Mouse (Mus musculus) retina, embryonic 14.5 days (tissue): Measurements from ENCODE around the gene Eif4g1.
"Not testable (repeated sequence)": the region's sequence is repeated elsewhere in the genome, so short reads cannot be mapped to it uniquely, and the experiment has no call there.

ENCODE experiments used
- DNase-seq: peaks from one replicate; pipeline ENCODE4 v3.0.0-alpha.2; 2015; ENCODE audit warnings: low spot score

The Eif4g1 gene

DNA sequence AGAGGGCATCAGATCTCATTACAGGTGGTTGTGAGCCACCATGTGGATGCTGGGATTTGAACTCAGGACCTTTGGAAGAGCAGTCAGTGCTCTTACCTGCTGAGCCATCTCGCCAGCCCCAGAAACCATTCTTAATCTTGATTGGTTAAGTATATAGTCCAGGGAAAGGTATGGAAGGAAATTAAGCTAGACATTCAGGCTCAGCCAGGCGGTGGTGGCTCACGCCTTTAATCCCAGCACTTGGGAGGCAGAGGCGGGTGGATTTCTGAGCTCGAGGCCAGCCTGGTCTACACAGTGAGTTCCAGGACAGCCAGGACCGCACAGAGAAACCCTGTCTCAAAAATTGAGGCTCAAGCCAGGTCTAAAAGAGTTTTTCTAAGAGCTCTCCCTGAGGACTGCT, at the start of gene Eif4g1:
Eif4g1 (plus strand) TSS at position 301 of the 400 bp plus-strand sequence.
- not testable (repeated sequence) for DNase-seq

DNA sequence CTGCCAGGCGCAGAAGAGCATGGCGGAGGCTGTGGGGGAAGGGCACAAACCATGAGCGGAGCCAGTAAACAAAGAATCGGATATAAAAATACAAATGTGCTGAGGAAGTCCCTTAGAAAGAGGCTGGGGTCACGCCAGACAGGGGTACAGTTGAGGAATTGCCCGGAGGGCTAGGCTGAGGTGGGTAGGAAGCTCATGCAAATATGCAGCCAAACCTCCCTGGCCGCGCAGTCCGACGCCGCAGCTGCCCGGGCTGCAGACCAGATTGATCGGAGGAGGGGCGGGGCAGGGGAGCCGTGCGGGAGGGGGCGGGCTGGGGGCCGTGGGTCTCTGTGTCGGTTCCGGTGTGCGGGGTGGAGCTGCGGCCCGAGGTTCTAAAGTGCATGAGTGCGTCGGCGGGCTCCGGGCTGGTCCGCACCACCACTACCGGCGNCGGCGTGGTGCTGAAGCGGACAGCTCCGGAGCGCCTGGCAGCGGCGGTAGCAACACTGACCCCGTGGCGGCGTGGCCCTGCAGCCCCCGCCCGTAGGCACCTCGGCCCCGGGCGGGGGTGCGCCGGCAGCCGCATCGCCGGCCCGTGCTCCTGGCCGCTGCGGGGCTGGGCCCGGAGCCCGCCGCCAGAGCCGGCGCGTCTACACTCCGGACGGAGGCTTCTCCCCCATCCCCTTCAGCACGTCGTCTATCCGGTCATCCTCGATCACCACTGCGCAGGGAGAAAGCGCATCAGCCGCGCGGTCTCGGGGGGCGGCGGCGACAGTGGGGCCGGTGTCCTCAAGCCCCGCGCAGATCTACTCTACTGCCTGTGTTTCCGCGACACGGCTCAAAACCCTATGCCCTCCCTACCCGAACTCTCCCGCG, 48.3 kb upstream of the Eif4g1 start:
- peak; percentile 62 for DNase-seq

DNA sequence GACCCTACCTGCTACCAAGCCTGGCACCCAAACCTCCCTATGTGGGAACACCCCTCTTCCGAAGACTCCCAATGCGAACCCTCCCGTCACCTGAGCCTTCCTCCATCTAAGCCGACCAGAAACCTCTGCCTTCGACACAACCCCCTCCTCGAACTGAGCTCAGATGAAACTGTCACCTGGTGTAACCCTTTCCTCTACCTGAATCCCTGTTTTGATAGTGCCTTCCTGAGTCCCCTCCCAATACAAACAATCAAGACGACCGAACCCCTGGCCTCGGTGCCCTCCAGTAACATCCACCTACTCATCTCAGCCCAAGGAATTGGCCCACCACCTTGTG, 47.7 kb upstream of the Eif4g1 start:
- DNase-seq, result peak; percentile 11

DNA sequence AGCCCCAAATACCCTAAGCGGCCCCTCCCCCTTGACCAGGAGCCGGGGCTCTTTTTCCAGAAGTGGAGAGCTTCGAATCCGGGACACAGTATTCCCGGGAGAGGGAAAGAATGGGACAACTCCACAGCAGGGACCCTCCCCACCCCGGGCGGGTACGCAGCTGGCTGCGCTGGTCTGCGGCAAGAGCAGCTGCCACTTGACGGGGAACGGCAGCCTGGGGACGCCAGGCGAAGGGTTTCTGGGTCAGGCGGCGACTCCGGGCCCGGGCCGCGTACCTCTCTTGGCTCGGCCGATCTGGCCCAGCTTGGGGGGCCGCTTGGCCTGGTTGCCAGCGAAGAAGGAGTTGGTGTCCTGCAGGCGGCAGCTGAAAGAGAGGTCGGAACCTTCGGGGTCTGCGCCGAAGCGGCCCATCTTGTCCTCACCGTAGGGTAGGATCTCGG, 47.3 kb upstream of the Eif4g1 start:
- DNase-seq, result no peak

DNA sequence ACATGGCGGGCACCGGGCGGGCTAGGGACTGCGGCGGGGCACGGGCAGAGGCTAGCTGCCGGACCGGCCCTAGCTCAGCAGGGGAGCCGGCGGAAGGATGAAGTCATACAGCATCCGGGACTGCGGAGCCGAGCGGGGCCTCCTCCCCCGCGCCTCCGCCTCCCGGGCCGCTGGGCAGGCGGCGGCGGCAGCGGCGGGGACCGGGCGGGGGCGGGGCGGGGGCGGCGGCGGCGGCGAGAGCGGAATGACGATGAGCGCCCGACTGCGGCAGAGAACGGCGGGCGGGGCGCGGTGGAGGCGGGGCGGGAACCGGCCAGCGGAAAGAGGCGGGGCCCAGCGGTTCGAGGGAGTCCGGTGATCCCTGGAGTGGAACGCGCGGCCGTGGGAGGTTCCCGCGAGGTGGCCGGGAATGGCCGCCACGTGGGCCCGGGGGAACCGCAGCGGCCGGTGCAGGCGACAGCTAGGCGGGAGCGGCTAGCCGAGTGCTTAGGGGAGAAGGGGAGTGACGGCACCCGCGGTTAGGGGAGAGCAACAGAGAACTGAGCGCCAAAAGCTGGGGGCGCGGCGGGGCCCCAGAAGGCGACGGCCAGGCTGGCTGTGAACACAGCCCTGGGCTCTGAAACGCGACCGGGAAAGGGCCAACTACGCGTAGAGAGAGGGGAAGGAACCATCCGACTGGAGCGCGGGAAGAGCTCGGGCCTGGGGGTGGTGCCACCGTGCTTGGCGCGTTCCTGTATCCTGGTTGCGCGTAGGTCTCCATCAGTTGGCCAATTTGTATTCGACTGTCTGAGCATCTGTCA, 46.7 kb upstream of the Eif4g1 start, which contains the start of gene Camk2n2:
Camk2n2 (minus strand) TSS at position 97 of the 800 bp plus-strand sequence.
- peak; percentile 70 for DNase-seq

DNA sequence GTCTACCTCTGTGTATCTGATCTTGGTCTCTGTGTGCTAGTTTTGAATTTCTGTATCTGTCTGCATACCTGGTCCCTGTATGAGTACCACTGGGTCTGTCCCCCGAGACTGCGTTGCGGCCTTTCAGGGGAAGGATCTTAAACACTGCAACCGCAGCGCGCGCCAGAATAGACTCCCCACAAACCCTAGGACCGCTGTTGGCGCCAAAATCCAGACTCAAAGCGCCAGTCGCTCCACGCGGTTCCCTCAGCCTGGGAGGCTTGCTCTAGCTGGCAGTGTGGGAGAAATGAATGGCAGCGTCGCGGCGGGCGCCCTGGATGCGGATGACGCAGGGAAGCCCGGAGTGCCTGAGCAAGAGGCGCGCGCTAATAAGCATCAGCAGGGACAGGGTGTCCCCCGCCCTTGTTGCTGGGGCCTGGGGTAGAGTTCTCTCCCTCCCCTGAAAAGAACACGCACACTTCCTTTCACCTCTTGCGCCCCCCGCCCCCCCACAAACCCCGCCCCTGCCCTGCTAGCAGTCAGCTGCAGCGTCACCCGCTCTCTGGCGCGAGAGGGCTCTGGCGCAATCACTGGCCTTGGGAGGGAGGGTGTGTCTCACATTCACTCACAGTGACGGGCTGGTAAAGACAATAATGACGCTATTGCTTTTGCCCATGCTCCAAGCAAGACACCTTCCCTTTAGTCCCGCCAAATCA, 46.0 kb upstream of the Eif4g1 start:
- DNase-seq, result peak; percentile 71

DNA sequence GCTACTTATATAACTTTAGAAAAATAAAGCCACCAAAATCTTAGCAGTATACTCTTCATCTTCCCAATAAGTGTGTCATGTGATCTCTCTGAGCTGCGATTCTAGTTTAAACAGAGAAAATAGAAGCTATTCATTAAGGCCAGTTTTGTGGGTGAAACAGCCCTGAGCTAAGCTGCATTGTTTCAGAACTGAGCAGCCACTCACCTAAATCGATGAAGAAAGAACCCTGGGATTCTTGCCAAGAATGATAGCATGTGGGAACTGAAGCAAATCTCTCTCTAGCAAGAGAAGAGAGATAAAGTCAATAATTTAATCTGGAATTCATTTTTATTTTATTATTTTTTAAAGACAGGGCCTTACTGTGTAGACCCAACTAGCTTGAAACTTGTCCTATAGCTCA, 44.9 kb upstream of the Eif4g1 start:
- DNase-seq, result no peak

DNA sequence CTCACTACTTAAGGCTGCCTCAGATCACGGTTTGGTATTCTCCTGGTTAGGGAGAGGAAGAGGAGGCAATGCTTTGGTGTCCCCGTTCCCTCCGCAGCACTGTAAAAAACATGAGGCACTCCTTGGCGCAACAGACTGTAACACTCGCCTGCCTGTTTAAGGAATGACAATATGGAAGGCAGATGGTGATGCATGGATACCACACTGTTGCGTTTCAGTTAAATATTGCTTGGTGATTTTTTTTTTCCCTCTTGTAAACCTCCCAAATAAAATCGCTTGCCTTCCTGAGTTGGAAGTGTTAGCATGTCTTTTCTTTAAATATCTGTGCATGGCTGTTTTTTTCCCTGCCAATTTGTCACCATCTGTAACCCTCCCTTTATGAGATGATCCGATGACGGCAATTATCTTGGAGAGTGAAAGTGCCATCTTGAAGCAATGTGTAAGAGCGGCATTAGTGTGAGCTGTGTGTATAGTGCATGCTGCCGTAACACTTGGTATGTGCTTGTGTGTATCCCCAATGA, 39.2 kb upstream of the Eif4g1 start:
- peak; percentile 21 for DNase-seq

DNA sequence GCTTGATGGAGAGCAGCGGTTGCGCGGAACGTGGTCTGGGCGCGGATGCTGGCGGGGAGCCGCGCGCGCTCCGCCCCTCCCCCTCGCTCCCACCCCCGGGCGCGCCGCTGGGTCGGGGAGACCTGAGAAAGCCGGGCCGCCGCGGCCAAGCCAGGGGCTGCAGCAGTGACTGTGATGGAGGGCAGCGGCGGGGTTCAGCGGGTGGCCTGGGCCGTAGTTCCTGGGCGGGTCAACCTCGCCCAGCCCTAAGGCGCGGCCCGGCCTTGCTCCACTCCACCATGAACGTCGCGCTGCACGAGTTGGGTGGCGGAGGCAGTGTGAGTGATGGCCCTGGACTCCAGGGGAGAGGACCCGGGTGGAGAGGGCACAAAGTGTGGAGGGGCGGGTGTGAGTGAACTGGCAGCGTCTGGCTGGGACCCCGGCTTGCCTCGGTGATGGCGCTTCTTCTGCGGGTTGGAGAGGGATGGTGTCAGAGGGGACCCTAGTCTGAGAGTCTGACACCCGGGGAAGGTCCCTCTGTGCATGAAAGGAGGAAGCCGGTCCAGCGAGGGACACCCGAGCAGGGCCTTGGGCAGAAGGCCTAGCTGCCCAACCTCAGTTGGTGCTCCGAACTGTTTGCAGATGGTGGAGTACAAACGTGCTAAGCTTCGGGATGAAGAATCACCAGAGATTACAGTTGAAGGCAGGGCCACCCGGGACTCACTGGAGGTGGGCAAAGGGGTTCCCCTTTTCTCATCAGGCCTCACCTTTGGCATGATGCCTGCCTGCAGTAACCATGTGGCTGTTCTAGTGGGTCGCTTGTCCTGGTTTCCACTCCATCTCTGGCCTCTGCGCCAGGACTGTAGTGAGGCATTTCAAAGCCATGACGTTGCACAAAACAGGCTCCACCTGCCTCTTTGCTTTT, 38.1 kb upstream of the Eif4g1 start, which contains the start of gene Ece2:
Ece2 (plus strand) TSS at position 98 of the 904 bp plus-strand sequence.
- peak; percentile 45 for DNase-seq

DNA sequence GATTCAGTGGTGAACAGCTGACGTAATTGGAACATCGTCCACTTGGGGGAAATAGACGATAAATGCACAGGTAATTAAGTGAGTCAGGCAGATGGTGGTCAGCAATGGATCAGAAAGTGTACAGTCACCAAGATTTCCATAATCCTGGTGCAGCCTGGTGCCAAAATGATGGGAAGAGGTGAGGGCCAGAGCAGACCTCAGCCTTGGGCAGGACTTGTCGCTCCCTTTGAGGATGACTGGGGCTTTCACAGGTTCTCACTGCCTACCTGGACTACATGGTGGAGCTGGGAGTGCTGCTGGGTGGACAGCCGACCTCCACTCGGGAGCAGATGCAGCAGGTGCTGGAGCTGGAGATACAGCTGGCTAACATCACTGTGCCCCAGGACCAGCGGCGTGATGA, 30.7 kb upstream of the Eif4g1 start:
- DNase-seq, result no peak

DNA sequence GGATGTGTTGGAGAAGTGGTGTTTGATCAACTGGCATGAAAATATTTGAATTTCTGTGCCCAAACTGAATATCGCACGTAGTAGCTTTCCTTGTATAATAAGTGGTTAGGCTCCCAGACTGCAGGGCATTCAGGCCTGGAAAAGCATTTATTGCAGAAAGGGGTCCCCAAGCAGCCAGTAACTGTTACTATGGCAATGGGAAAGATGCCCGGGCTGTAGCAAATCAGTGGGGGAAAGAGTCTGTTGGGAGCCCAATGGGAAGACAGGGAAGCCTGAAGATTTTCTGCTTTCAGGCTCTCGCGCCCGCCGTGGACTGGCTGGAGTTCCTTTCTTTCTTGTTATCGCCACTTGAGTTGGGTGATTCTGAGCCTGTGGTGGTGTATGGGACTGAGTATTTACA, 29.7 kb upstream of the Eif4g1 start:
- no peak for DNase-seq

DNA sequence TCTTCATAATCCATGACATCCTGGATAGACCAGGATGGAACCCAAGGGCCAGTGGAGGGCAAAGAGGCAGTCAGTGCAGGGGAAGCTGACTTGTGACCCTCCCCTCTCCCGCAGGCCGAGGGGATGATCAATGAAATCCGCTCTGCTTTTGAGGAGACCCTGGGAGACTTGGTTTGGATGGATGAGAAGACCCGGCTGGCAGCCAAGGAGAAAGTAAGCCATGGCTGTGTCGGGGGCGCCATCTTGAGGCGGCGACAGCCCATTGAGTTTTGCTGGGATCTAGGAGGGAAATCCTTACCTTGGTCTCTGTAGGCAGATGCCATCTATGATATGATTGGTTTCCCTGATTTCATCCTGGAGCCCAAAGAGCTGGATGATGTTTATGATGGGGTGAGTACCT, 26.0 kb upstream of the Eif4g1 start:
- peak; percentile 81 for DNase-seq

DNA sequence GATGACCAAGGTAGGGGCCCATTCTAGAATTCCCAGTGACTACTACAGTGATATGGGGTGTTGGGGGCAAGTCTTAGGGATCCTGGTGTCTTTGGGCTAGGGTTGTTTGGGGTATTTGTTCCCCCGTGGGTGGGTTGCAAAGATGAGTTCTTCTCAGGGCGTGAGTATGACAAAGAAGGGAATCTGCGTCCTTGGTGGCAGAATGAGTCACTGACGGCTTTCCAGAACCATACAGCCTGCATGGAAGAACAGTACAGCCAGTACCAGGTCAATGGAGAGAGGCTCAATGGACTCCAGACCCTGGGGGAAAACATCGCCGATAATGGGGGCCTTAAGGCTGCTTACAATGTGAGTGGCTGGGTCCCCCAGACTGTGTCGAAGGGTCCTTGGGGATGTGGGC, 24.2 kb upstream of the Eif4g1 start:
- no peak for DNase-seq

DNA sequence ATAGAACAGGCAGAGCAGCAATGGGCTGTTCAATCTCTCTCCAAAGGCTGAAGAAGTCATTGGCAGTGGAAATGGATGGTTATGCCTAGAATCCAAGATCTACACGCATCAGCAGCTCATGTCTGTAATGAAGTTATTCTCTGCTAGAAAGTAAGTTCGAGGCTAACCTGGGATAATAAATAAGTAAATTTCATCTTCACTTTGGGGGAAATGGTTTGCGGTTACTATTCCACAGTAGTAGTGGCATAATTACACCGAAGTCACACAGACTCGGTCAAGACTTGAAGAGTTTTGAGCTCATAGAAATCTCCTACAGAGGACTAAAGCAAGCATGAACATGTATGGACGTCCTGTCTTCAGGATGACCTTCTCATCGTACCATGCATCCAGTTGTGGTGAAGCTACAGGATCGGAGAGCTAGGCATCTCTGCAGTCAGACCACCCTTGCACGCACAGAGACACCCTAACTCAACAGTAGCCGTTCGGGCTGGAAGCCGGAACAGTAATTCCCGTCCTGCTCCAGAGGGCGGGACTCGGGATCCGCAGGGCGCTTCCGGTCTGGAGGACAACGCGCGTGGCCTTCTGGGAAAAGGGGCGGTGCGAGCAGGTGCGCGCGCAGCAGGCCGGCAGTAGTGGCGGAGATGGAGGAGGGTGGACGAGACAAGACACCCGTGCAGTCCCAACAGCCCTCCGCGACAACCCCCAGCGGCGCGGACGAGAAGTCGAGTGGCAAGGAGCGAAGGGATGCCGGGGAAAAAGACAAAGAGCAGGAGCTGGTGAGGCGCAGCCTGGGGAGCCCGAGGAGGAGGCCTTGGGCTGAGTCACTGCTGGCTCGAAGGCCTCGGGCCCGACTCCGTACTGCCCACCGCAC, 16.8 kb upstream of the Eif4g1 start, which contains the start of gene Psmd2:
Psmd2 (plus strand) TSS at position 577 of the 871 bp plus-strand sequence.
- DNase-seq, result peak; percentile 98

DNA sequence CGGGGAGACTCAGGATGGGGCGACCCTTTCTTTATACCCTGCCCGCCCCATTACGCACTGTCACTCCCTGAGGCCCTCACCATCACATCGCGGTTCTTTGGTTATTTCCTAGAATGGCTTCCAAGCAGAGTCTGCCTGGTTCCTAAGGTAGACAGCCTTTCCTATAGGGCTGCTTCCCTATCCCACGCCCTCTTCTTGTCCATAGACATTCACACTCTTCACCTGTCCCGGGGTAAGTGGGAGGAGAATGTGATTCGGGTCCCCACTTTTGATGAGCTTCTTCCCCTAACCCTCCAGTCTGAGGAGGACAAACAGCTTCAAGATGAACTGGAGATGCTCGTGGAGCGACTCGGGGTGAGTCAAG, 16.2 kb upstream of the Eif4g1 start:
- no peak for DNase-seq

DNA sequence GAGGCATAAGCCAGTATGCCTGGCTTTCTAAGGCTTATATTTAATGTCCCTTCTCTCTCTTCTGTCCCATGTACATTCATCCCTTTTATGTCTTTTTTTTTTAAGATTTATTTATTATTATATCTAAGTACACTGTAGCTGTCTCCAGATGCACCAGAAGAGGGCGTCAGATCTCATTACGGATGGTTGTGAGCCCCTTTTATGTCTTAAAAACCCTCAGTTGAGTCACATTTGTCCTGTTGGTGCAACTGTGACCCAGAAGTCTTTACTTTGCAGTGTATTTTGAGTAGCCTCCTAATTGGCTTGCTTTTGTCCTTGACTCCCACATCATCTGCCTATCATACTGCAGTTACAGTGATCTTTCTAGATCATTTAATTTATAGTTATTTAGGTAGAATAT, 14.8 kb upstream of the Eif4g1 start:
- no peak for DNase-seq

DNA sequence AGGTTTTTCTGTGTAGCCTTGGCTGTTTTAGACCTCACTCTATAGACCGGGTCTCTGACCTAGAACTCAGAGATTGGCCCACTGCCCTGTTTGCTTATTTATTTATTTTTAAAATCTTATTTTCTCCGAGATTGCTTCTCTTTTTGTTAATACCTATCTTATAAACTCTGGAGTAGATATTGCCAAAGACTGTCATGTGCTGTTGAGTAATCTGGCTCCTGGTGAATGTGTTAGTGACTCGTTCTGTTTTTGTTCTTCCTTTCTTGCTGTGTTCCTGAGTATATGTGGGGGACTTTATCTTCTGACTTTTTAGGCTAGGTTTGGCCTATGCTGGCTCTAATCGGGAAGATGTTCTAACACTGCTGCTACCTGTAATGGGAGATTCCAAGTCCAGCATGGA, 10.5 kb upstream of the Eif4g1 start:
- DNase-seq, result no peak

DNA sequence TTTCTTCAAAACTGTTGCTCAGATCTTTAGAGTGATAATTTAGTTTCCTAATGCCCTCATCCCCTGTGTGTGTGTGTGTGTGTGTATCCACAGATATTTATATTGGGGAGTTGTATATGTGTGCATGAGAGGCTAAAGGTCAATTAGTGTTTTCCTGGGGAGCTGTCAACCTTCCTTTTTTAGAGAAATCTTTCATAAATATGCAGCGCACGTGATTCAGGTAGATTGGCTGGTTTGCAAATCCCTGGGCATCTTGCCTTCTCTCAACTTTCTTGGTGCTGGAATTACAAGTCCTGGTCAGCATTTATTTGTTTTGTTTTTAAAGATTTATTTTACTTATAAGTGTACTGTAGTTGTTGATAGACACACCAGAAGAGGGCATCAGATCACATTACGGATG, 2.2 kb downstream of the Eif4g1 start:
- no peak for DNase-seq

DNA sequence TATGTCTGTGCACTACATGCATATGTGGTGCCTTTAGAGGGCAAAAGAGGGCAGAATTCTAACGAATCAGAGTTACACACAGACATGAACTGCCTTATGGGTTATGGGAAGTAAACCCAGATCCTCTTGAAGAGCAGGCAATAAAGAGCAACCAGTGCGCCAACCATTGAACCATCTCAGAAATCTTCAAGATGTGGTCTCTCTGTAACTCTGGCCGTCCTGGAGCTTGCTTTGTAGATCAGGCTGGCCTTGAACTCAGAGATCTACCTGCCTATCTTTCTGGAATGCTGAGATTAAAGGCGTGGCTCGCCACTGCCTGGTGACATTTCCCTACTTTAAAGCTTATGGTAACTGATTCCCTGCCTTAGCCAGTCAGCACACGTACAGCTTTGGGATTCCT, 3.8 kb downstream of the Eif4g1 start:
- peak; percentile 41 for DNase-seq

DNA sequence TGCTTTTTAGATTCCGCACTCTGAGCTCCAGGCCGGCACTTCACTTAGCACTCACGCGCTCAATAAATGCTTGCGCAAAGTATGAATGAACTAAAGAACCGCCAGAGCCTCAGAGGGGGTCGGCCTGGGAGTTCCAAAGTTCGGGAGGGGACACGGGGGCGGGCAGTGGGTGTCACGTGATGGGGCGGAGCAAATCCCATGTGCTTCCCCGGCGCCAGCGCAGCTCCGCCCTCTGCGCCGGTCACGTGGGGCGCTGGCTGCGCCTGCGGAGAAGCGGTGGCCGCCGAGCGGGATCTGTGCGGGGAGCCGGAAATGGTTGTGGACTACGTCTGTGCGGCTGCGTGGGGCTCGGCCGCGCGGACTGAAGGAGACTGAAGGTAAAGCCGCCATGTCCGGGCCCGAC, 4.4 kb downstream of the Eif4g1 start:
- DNase-seq, result peak; percentile 94
